Mouse (Mus musculus): ENCODE data around the gene Sgca.

Sgca gene

DNA sequence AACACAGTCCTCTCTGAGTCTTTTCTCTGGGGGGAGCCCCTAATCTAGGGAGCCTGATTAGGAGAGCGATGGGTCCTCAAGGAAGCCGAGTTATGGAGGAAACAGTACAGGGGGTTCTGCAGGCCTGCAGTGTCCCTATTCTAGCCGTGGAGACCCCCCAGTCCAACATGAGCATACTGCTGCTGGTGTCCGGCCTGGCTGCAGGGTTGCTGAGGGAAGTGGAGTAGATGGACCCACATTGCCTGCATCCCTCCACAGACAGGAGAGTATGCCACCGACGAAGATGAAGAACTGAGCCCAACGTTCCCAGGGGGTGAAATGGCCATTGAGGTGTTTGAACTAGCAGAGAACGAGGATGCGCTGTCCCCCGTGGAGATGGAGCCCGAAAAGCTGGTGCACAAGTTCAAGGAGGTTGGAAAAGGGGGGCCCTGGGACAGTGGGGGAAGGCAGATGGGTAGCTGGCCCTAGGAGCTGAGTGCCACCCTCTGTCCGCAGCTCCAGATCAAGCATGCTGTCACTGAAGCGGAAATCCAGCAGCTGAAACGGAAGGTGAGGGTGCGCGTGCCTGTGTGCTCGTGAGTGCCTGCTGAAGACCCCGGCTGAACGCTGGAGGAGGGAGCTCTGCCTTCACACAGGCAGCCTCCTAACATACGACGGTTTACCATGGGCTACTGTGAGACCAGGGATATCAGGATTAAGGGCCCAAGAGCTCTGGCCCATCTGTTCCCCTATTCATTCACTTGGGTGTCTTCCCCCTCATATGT lies 25.6 kb upstream of the Sgca start:
- DNase-seq, result no peak

DNA sequence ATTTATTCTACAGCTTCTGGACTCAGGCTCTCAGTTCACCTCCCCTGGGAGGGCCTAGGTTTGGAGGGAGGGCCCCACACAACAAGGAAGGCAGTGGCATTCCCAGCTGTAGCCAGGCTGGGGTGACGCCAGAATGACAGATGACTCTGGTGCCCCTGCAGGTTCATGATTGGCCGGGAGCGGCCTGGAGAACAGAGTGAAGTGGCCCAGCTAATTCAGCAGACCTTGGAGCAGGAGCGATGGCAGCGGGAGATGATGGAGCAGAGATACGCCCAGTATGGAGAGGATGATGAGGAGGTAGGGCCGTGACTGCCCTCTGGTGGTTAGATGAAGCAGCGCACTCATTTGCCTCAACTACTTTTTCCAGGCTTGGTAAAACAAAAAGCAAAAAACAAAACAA lies 24.9 kb upstream of the Sgca start:
- DNase-seq, result peak; percentile 79 to 84

DNA sequence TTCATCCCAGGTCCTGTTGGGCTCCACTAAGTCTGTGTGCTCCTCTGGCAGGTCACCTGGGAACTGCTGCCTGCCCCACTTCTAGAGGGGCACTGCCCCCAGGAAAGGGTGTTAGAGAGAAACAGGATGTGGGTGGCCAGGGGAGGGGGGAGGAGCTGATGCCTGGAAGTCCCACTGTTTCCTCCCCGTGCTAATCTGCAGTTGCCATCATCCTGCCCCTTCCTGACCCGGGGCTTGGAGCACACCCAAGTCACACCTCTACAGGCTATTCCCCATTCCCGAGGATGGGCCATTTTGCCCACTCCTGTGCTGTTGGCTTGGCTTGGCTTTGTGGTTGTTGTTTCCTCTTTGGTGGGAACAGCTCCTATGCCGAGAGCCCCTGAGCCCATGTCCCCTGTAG lies 24.4 kb upstream of the Sgca start:
- DNase-seq, result peak; percentile 68 to 78

GRCm38 (mm10) chr11:95000128-95000527 lies 24.0 kb upstream of the Sgca start:
- no peak for DNase-seq

- DNase-seq, result no peak
Measured at GRCm38 (mm10) chr11:94998041-94998531, 22.0 kb upstream of the Sgca start.

DNA sequence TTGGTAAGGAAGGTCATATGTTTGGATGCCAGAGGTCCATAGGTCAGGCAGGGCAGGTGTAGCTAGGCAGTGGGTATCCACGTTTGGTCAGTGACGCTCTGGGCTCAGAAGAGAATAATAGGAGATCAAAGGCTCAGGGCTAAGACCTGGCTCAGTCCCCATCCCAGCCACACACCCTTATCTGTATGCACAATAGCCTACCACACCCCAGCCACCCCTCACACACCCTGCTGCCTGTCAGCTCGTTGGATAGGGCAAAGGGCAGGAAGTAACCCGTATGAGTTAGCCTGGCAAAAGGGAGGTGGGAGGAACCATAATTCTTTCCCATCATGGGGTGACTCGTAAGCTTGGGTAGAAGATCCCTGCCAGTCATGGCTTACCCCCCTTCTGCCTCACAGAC lies 21.5 kb upstream of the Sgca start:
- no peak for DNase-seq

GRCm38 (mm10) chr11:94996984-94997383 lies 20.9 kb upstream of the Sgca start:
- DNase-seq, result no peak

- DNase-seq, result no peak
Measured at GRCm38 (mm10) chr11:94996101-94996500, 20.0 kb upstream of the Sgca start.

GRCm38 (mm10) chr11:94994947-94995772 lies 19.0 kb upstream of the Sgca start:
- no peak for DNase-seq

GRCm38 (mm10) chr11:94994208-94994814 lies 18.2 kb upstream of the Sgca start:
- no peak for DNase-seq

DNA sequence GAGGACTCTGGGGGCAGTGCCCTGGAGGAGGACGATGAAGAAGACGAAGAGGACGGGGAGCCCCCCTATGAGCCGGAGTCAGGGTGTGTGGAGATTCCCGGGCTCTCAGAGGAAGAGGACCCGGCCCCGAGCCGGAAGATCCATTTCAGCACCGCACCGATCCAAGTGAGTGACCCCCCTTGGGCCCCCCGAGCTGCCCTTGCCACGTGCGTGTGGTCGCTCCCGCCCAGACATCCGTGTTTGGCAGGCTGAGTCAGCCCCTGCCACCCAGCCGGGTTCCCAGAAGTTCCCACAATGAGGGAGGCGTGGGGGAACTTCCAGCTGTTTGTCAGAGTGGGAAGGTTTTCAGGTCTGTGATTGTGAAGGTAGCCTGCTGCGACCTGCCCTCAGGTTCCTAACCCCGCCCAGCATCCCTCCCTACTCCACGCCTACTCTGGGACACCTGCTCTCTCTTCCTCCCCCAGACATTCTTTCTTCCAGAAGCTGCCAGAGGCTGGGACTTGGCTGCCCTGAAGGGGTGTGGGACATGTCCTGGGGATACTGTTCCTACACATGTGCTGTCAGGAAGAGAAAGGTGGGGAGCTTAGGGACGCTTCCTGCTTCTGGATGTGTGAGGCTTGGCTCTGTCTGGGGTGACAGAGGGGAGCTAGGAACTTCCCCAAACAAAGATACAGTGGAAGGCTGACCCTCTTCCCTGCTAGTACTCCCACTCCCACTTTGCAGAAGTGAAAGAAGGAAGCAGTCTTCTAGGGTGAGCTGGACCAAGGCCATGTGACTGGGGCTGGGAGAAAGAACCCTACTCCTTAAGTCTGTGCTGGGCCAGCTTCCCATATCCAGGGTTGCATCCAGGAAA lies 16.9 kb upstream of the Sgca start:
- DNase-seq, result peak; percentile 68 to 79

DNA sequence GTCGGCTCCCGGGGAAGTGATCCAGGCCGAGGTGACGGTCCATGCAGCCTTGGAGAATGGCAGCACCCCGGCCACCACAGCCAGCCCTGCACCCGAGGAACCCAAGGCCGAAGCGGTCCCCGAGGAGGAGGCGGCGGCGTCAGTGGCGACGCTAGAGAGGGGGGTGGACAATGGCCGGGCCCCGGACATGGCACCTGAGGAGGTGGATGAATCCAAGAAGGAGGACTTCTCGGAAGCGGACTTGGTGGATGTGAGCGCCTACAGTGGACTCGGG lies 16.3 kb upstream of the Sgca start:
- peak; percentile 42 to 53 for DNase-seq

GRCm38 (mm10) chr11:94991641-94992479 lies 15.7 kb upstream of the Sgca start:
- DNase-seq, result peak; percentile 67 to 76

GRCm38 (mm10) chr11:94990749-94991577 lies 14.8 kb upstream of the Sgca start, which contains the start of gene Ppp1r9b:
Ppp1r9b (plus strand) TSS chr11:94991035.
- DNase-seq, result peak; percentile 94 to 96

DNA sequence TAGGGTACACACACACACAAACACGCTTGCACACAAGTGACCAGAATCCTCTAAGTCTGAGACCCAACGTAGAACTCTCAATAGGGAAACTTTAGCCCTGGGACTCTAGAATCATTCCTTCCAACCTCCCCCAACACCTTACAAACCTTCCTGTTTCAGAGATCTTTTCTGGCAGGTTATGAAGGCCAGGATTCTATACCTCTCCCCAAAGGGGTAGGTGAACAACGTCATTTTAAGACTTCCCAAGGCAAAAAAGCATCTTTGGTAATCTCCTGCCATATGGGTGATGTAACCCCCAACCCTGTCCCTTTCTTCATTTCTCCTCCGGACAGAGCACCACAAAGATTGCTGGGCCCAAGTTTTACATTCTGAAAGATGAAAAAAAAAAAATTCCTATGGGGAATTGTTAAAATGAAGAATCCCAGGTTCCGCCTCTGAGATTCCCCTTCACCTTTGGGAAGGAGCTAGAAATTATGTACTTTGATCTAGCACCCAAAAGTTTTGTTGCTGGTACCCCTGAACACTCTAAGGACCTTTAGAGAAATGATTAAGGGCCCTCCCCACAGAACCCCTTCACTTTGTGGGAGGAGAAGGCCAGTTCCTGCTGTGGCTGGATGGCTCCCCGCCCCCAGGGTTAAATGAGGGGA lies 14.1 kb upstream of the Sgca start:
- no peak for DNase-seq

DNA sequence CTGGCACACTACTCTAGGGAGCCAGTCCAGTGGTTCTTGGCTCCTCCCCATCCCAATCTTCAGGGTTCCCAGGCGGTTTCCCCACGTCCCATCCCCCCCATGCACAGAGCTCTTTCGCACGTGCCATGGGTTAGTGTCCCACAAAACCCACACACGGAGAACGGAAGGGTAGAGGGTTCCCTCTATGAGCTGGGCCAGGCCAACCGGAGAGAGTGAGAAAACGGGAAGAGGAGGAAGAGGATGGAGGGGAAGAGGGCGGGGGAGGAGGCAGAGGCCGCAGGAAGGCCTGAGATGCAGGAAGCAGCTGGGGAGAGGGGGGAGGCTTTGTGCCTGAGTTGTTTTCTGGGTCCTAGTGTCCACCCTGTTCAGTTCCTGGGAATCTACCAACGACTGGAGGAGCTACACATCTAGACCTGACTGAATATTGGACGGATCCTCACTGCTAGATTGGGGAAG lies 13.5 kb upstream of the Sgca start:
- peak; percentile 81 to 89 for DNase-seq

- peak in 1 of 2 experiments; percentile 43 for DNase-seq
Measured at GRCm38 (mm10) chr11:94988780-94989561, 12.8 kb upstream of the Sgca start.

- DNase-seq, result no peak
Measured at GRCm38 (mm10) chr11:94987851-94988250, 11.7 kb upstream of the Sgca start.

DNA sequence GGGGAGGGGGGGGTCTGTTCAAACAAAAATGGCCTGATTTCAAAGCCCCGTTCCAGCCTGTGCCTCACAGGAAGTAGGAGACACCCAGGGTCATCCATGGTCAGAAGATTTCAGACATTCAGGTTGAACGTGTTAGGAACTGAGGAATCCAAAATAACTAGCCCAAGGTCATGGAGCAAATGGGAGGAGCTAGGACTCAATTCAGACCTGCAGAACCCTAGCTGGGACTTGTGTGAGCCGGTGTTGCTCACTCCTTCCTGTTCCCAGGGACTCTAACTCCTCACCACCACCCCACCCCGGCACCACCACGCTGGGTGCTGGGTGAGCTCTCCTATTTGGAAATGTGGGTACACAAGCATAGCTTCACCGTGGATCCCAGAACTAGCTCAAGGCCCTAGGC lies 11.2 kb upstream of the Sgca start:
- no peak for DNase-seq
